Mouse (Mus musculus): ENCODE results near the gene Gm20388.
A peak's percentile ranks its signal among the peaks of the same experiment; 100 is the strongest.

Gm20388 gene

GRCm38 (mm10) chr8:121706956-121707355, 1796.3 kb downstream of the Gm20388 start:
- no peak for DNase-seq

- no peak for DNase-seq
These were observed 1797.8 kb downstream of the Gm20388 start for GRCm38 (mm10) chr8:121708406-121708805.

GRCm38 (mm10) chr8:121717502-121717901, 1806.9 kb downstream of the Gm20388 start:
- no peak for DNase-seq

- DNase-seq, result peak; percentile 76
These were observed 1807.4 kb downstream of the Gm20388 start for GRCm38 (mm10) chr8:121717982-121718425.

- no peak for DNase-seq
These were observed 1808.3 kb downstream of the Gm20388 start for GRCm38 (mm10) chr8:121718925-121719324.

- DNase-seq, result no peak
These were observed 1810.4 kb downstream of the Gm20388 start for GRCm38 (mm10) chr8:121721072-121721471.

GRCm38 (mm10) chr8:121723846-121724245, 1813.2 kb downstream of the Gm20388 start:
- no peak for DNase-seq

- no peak for DNase-seq
These were observed 1816.5 kb downstream of the Gm20388 start for GRCm38 (mm10) chr8:121727164-121727563.

GRCm38 (mm10) chr8:121729323-121729722, 1818.7 kb downstream of the Gm20388 start, which contains the start of gene Jph3:
TSS of gene Jph3 (plus strand) at chr8:121729623.
- DNase-seq, result no peak

GRCm38 (mm10) chr8:121729754-121730153, 1819.1 kb downstream of the Gm20388 start:
- no peak for DNase-seq

GRCm38 (mm10) chr8:121730170-121730569, 1819.5 kb downstream of the Gm20388 start:
- no peak for DNase-seq

- DNase-seq, result no peak
These were observed 1820.0 kb downstream of the Gm20388 start for GRCm38 (mm10) chr8:121730646-121731045.

- no peak for DNase-seq
These were observed 1820.4 kb downstream of the Gm20388 start for GRCm38 (mm10) chr8:121731060-121731459.

GRCm38 (mm10) chr8:121731471-121732333, 1821.1 kb downstream of the Gm20388 start:
- DNase-seq, result no peak

- no peak for DNase-seq
These were observed 1821.7 kb downstream of the Gm20388 start for GRCm38 (mm10) chr8:121732334-121732665.

- no peak for DNase-seq
These were observed 1823.6 kb downstream of the Gm20388 start for GRCm38 (mm10) chr8:121734262-121734661.

- DNase-seq, result peak; percentile 44
These were observed 1825.6 kb downstream of the Gm20388 start for GRCm38 (mm10) chr8:121736236-121736635.

- DNase-seq, result no peak
These were observed 1830.1 kb downstream of the Gm20388 start for GRCm38 (mm10) chr8:121740721-121741120.

- DNase-seq, result no peak
These were observed 1838.9 kb downstream of the Gm20388 start for GRCm38 (mm10) chr8:121749501-121749900.

GRCm38 (mm10) chr8:121750512-121750911, 1839.9 kb downstream of the Gm20388 start:
- peak; percentile 16 for DNase-seq

- DNase-seq, result peak; percentile 78
These were observed 1840.8 kb downstream of the Gm20388 start for GRCm38 (mm10) chr8:121751407-121751806.

- no peak for DNase-seq
These were observed 1847.8 kb downstream of the Gm20388 start for GRCm38 (mm10) chr8:121758470-121758869.

- no peak for DNase-seq
These were observed 1849.8 kb downstream of the Gm20388 start for GRCm38 (mm10) chr8:121760484-121760883.

- peak; percentile 62 for DNase-seq
These were observed 1850.8 kb downstream of the Gm20388 start for GRCm38 (mm10) chr8:121761480-121761879.

All from liver (tissue).